Mouse (Mus musculus) lung, postnatal 25 days (tissue): ENCODE measurements around the gene Metrn.
A peak's percentile ranks its signal among the peaks of the same experiment; 100 is the strongest.

Experiments
- DNase-seq: peaks from one replicate; pipeline ENCODE4 v3.0.0; 2022; ENCODE audit warnings: low spot score

Gene Metrn

GRCm38 (mm10) chr17:25796951-25797369 is at the start of gene Metrn:
Gene Metrn (minus strand): TSS chr17:25797136.
- peak; percentile 88 for DNase-seq

- DNase-seq: peak; percentile 97
Measured at GRCm38 (mm10) chr17:25844396-25844901, 47.5 kb upstream of the Metrn start, which contains the start of gene Rhot2. Gene Rhot2 (minus strand): TSS chr17:25844851.

- DNase-seq: no peak
Measured at GRCm38 (mm10) chr17:25843636-25844395, 46.9 kb upstream of the Metrn start.

- no peak for DNase-seq
Measured at GRCm38 (mm10) chr17:25843122-25843521, 46.2 kb upstream of the Metrn start.

DNA sequence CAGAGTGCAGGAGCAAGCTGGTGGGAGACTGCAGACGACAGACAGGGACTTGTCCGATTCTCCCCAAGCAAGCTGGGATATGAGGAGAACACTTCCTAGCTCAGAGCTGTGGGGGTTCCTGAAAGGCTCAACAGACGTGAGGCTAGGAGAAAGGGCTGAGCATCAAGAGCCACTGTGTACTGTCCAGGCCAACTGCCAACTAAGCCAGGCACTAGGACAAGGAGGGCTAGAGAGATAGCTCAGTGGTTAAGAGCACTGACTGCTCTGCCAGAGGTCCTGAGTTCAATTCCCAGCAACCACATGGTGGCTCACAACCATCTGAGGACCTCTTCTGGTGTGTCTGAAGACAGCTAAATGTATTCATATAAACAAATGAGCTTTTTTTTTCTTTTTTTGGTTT is 45.6 kb upstream of the Metrn start:
- no peak for DNase-seq

DNA sequence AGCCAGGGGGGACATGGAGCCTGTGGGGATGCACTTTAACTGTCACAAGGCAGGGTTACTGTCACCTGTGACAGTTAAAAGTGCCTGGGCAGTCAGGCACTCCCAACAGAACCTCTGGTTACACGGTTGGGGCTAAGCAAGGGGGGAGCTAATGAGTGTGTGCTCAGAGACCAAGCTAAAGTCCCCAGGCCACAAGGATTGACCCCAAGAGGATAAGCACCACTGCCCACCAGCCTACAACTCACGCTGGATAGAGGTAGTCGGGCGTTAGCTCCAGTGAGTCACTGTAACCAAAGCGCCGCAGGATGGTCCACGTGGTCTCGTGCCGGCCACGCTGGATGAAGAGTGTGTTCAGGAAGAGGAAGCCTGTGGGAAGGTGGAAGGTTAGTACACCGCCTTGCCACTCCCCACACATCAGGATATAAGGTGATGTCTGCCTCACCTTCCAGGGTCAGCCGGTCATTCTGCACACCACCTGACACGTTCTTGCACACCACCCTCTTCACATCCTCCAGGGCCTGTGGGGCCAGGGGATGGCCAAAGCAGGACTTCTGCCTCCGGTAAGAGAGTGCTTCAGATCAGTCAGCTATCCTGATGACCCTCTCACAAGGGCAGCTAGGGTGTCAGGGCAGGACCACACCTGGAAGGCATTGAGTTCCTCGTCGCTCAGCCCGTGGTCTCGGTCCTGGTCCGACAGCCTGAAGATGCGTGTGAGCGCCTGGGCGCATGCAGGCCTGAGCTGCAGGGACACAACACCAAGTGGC is 44.4 kb upstream of the Metrn start, which contains the start of gene Gm20683:
Gene Gm20683, minus strand, starts transcription at position 647 of the 764 bp plus-strand sequence.
- DNase-seq: no peak

- no peak for DNase-seq
Measured at GRCm38 (mm10) chr17:25840519-25840918, 43.6 kb upstream of the Metrn start.

GRCm38 (mm10) chr17:25839455-25840235 is 42.7 kb upstream of the Metrn start:
- DNase-seq: no peak

- no peak for DNase-seq
Measured at GRCm38 (mm10) chr17:25838904-25839303, 42.0 kb upstream of the Metrn start.

- no peak for DNase-seq
Measured at GRCm38 (mm10) chr17:25837533-25837932, 40.6 kb upstream of the Metrn start.

GRCm38 (mm10) chr17:25837076-25837410 is 40.1 kb upstream of the Metrn start, which contains the start of gene Rhbdl1:
Gene Rhbdl1 (minus strand): TSS chr17:25837295.
- peak; percentile 43 for DNase-seq

GRCm38 (mm10) chr17:25836397-25837075 is 39.6 kb upstream of the Metrn start:
- DNase-seq: no peak

DNA sequence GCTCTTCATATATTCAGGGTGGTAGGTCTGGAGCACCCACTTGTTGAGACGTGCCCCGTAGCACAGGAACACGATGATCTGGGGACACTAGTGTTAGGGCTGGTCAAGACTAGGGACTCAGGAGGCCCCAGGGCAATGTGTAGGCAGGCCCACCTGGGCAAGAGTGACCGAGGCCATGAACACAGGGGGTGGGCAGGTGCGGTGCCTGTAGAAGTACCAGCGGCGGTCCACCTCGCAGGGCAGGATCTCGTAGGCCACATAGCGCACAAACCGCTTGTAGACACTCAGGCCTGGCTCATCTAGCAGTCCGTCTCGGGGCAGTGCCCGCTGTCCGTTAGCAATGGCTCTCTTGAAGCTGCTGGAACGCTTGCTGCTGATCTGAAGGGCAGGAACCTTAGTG is 38.9 kb upstream of the Metrn start:
- DNase-seq: no peak

- DNase-seq: no peak
Measured at GRCm38 (mm10) chr17:25835301-25835700, 38.4 kb upstream of the Metrn start.

DNA sequence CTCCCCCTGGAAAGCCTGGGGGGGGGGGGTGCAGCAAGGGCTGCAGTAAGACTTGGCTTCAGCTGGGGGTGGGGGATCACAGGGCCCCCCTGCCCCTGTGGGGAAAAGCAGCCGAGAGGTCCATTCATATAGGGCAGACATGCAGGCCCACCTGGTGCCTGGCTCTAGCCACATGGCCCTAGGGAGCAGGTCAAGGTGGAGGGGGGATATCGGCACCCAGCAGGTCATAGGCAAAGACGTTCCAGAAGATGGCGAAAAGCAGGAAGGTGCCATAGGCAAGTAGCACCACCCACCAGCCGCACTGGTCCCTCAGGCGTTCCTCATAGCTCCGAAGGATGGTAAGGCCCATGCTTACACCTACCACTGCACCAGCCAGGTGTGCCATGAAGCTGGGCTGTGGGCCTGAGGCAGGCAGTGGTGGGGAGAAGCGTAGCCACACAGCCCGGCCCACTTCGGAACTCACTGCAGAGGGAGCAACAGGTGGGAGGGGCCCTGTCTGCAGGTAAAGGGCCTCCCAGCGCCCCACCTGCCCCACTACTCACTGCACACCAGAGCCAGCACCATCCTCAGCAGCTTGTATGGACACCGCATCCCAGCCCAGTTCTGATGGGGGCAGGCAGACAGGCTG is 37.8 kb upstream of the Metrn start:
- no peak for DNase-seq

GRCm38 (mm10) chr17:25833961-25834594 is 37.1 kb upstream of the Metrn start:
- DNase-seq: peak; percentile 27

- DNase-seq: peak; percentile 91
Measured at GRCm38 (mm10) chr17:25833291-25833663, 36.3 kb upstream of the Metrn start, which contains the start of gene Stub1. Gene Stub1 (minus strand): TSS chr17:25833404.

DNA sequence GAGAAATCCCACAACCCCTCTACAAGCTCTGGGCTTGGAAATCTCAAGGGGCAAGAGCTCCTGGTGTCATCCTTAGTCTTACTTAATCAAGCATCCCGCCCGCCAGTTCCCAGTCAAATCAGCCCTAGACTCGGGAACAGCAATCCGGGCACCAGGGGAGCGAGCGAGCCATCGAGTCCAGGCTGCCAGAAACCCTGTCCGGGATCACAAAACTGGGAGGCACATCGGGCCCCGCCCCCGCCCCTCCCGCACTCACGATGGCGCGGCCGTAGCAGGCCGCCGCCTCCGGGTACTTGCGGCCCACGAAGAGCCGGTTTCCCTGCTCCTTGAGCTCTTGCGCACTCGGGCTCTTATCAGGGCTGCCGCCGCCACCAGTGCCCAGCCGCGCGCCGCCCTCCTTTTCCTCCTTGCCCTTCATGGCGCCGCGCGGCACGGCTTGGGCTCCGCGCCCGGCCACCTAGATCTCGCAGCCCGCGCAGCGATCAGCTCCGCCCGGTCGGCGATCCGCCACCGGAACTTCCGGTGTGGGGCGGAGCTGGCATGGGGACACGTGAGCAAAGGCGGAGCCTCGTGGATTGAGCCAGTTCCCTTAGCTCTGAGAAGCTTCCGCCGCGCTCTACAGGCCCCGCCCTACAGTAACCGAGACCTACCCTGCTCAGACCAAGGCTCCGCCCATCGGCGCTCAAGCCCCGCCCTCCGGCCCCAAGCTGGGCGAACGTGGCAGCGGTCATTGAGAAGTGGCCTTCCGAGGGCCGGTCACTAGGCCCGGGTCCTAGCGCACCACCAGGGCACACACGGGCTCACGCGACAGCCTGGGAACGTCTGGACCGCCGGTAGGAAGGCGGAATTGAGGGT is 35.7 kb upstream of the Metrn start:
- DNase-seq: peak; percentile 100

DNA sequence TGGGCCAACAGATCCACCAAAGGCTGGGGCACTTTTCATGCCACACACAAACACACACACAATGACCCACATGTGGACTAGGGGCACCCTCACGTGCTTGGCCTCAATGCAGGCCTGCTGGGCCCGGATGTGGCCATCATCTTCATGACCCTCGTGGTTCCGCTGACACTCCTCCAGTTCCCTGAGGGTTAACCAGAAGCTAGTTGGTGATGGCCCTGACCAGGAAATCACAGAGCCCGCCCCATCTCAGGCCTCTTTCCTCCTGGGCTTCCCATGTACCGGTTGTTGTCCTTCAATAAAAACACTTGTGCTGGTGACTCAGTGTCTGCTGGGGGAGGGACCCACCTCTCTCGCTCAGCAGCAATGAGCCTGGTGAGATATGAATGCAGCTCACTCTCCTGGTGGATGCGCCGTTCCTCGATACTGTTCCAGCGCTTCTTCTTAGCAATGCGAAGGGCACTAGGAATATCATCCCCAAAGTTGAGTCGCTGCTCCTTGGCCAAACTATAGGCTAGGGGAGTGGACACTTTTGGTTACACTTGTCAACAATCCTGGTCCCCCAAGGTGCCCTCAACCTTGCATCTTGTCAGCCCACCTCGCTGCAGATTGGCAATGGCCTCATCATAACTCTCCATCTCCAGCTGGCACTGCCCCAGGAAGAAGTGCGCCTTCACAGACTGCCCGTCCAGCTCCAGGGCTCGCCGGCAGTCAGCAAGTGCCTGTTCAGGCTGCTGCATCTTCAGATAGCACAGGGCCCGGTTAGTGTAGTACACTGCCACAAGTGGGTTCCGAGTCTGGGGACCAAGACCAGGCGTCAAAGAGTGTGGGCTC is 34.7 kb upstream of the Metrn start:
- DNase-seq: no peak
